Mouse (Mus musculus): ENCODE data around the gene Gsta2. TPM values are rescaled to one million over a fixed set of nuclear protein-coding genes. Genes with fewer than 3 reads are reported as not detected.
"Not testable (repeated sequence)": the region's sequence is repeated elsewhere in the genome, so short reads cannot be mapped to it uniquely, and the experiment has no call there.

The Gsta2 gene
- polyA plus RNA-seq, 1 experiment from 2014 or later = 0.25 TPM

DNA sequence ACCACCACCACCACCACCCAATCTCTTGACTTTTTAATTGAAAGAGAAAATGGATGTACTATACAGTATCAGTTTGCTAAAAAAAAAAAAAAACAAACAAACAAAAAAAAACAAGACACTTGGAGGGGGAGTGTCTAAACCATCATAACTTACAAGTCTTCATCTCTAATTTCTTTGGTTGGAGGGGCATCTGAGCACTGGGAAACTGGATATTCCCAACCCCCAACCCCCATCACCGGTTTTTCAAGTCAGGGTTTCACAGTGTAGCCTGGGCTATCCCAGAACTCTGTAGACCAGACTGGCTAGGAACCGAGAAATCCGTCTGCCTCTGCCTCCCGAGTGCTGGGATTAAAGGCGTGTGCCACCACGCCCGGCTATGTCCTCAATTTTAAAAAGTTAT is 14.2 kb upstream of the Gsta2 start:
- no peak overlapping the region for H3K27ac ChIP-seq (ENCODE audit: low read length)
- H3K27me3 ChIP-seq (ENCODE audit: control insufficient read depth, insufficient read depth, low read depth, low read length) = no peaks in the 10 kb centered on the region
- H3K4me1 ChIP-seq (ENCODE audit: control insufficient read depth, low read depth, low read length) = no peaks in the 10 kb centered on the region
- H3K36me3 ChIP-seq (ENCODE audit: control insufficient read depth, insufficient read depth) = no peaks in the 10 kb centered on the region
- H3K9me3 ChIP-seq (replicated peaks; ENCODE audit: control insufficient read depth, low read length) = no peaks in the 10 kb centered on the region
- no peak overlapping the region for H3K9ac ChIP-seq (ENCODE audit: low read depth, low read length)
- 55% methylated on average over 7 of the region's 7 CpGs for WGBS (ENCODE audit: insufficient replicate concordance)
- no peak overlapping the region for H3K4me2 ChIP-seq (ENCODE audit: low read depth, low read length)
- H3K4me3 ChIP-seq (ENCODE audit: low read depth, low read length) = no peak overlapping the region
- ATAC-seq (ENCODE audit: low read depth) = no peak

DNA sequence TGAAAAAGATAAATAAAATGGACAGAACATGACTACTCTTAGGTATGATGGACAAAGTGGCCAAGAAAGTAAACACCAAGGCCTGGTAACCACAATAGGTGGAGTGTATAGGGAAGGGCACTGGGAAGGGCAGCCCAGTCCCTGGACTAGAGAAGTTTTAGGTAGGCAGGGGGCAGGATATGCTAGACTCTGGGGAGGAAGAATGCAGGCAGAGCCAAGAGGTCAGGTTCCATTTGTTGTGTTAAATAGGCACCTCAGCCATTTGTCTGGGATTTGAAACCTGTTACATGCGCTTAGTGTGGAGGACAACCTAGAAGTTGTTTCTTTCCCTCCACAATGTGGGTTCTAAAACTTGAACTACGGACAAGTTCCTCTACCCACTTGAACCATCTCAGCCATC is 13.8 kb upstream of the Gsta2 start:
- H3K4me2 ChIP-seq (ENCODE audit: low read depth, low read length) = no peak overlapping the region
- no peaks in the 10 kb centered on the region for H3K9me3 ChIP-seq (replicated peaks; ENCODE audit: control insufficient read depth, low read length)
- H3K27me3 ChIP-seq (ENCODE audit: control insufficient read depth, insufficient read depth, low read depth, low read length) = no peaks in the 10 kb centered on the region
- H3K4me1 ChIP-seq (ENCODE audit: control insufficient read depth, low read depth, low read length) = no peaks in the 10 kb centered on the region
- no peak for ATAC-seq (ENCODE audit: low read depth)
- H3K9ac ChIP-seq (ENCODE audit: low read depth, low read length) = no peak overlapping the region
- H3K36me3 ChIP-seq (ENCODE audit: control insufficient read depth, insufficient read depth) = no peaks in the 10 kb centered on the region
- 59% methylated on average over 2 of the region's 2 CpGs for WGBS (ENCODE audit: insufficient replicate concordance)
- H3K27ac ChIP-seq (ENCODE audit: low read length) = no peak overlapping the region
- no peak overlapping the region for H3K4me3 ChIP-seq (ENCODE audit: low read depth, low read length)

- no peak overlapping the region for H3K27ac ChIP-seq (ENCODE audit: low read length)
- H3K9ac ChIP-seq (ENCODE audit: low read depth, low read length) = no peak overlapping the region
- H3K4me1 ChIP-seq (ENCODE audit: control insufficient read depth, low read depth, low read length) = no peaks in the 10 kb centered on the region
- no peak overlapping the region for H3K4me3 ChIP-seq (ENCODE audit: low read depth, low read length)
- no peaks in the 10 kb centered on the region for H3K9me3 ChIP-seq (replicated peaks; ENCODE audit: control insufficient read depth, low read length)
- H3K27me3 ChIP-seq (ENCODE audit: control insufficient read depth, insufficient read depth, low read depth, low read length) = no peaks in the 10 kb centered on the region
- H3K36me3 ChIP-seq (ENCODE audit: control insufficient read depth, insufficient read depth) = no peaks in the 10 kb centered on the region
- no peak for ATAC-seq (ENCODE audit: low read depth)
- WGBS (ENCODE audit: insufficient replicate concordance) = 42% methylated on average over 3 of the region's 3 CpGs
- H3K4me2 ChIP-seq (ENCODE audit: low read depth, low read length) = no peak overlapping the region
Observed at GRCm38 (mm10) chr9:78368671-78369293, 13.2 kb upstream of the Gsta2 start.

- not testable (repeated sequence) for H3K4me3 ChIP-seq (ENCODE audit: low read depth, low read length); H3K9ac ChIP-seq (ENCODE audit: low read depth, low read length); H3K4me1 ChIP-seq (ENCODE audit: control insufficient read depth, low read depth, low read length); ATAC-seq (ENCODE audit: low read depth); H3K27me3 ChIP-seq (ENCODE audit: control insufficient read depth, insufficient read depth, low read depth, low read length); H3K36me3 ChIP-seq (ENCODE audit: control insufficient read depth, insufficient read depth); H3K4me2 ChIP-seq (ENCODE audit: low read depth, low read length); H3K9me3 ChIP-seq (replicated peaks; ENCODE audit: control insufficient read depth, low read length); H3K27ac ChIP-seq (ENCODE audit: low read length)
- whole genome bisulfite sequencing (ENCODE audit: insufficient replicate concordance) = 78% methylated on average over 16 of the region's 16 CpGs
Observed at GRCm38 (mm10) chr9:78367959-78368358, 12.4 kb upstream of the Gsta2 start, which contains the start of gene Dppa5a. TSS of gene Dppa5a (minus strand) at chr9:78368177.

- no peak for ATAC-seq (ENCODE audit: low read depth)
- no peaks in the 10 kb centered on the region for H3K27me3 ChIP-seq (ENCODE audit: control insufficient read depth, insufficient read depth, low read depth, low read length)
- 48% methylated on average over 13 of the region's 13 CpGs for WGBS (ENCODE audit: insufficient replicate concordance)
Observed at GRCm38 (mm10) chr9:78365850-78366544, 10.4 kb upstream of the Gsta2 start.

GRCm38 (mm10) chr9:78364701-78365100 is 9.1 kb upstream of the Gsta2 start:
- Histone ChIP-seq H3K36me3 (ENCODE audit: control insufficient read depth, insufficient read depth) (no peaks in the 10 kb centered on the region), H3K27me3 (ENCODE audit: control insufficient read depth, insufficient read depth, low read depth, low read length) (no peaks in the 10 kb centered on the region), H3K27ac (ENCODE audit: low read length) (no peak overlapping the region), H3K9ac (ENCODE audit: low read depth, low read length) (no peak overlapping the region), H3K4me2 (ENCODE audit: low read depth, low read length) (no peak overlapping the region), H3K4me3 (ENCODE audit: low read depth, low read length) (no peak overlapping the region), H3K4me1 (ENCODE audit: control insufficient read depth, low read depth, low read length) (no peaks in the 10 kb centered on the region), H3K9me3 (replicated peaks; ENCODE audit: control insufficient read depth, low read length) (no peaks in the 10 kb centered on the region)
- no peak for ATAC-seq (ENCODE audit: low read depth)
- 77% methylated on average over 6 of the region's 6 CpGs for WGBS (ENCODE audit: insufficient replicate concordance)

More at GRCm38 (mm10) chr9:78365850-78366544, 10.4 kb upstream of the Gsta2 start:
- Histone ChIP-seq H3K4me1 (ENCODE audit: control insufficient read depth, low read depth, low read length) (no peaks in the 10 kb centered on the region), H3K36me3 (ENCODE audit: control insufficient read depth, insufficient read depth) (no peaks in the 10 kb centered on the region), H3K9ac (ENCODE audit: low read depth, low read length) (no peak overlapping the region), H3K4me2 (ENCODE audit: low read depth, low read length) (no peak overlapping the region), H3K4me3 (ENCODE audit: low read depth, low read length) (no peak overlapping the region), H3K27ac (ENCODE audit: low read length) (no peak overlapping the region), H3K9me3 (replicated peaks; ENCODE audit: control insufficient read depth, low read length) (no peaks in the 10 kb centered on the region)

DNA sequence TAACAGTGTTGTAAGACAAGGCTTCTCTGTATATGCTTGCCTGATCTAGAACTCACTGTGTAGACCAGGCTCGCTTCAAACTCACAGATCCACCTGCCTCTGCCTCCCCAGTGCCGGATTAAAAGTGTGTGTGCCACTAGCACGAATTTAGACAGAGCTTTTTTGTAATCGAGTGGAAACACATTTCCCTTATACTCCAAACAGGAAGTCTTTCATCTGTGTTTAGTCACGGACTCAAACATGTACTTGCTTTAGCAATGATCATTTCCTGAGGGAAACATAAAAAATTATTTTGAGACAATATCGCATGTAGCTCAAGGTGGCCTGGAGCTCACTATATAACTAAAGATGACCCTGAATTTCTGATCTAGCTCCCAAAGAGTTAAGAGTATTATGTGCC is 7.8 kb upstream of the Gsta2 start:
- ATAC-seq (ENCODE audit: low read depth) = no peak
- H3K9me3 ChIP-seq (replicated peaks; ENCODE audit: control insufficient read depth, low read length) = no peaks in the 10 kb centered on the region
- no peaks in the 10 kb centered on the region for H3K36me3 ChIP-seq (ENCODE audit: control insufficient read depth, insufficient read depth)
- no peak overlapping the region for H3K9ac ChIP-seq (ENCODE audit: low read depth, low read length)
- no peak overlapping the region for H3K4me2 ChIP-seq (ENCODE audit: low read depth, low read length)
- H3K27ac ChIP-seq (ENCODE audit: low read length) = no peak overlapping the region
- 22% methylated on average over 6 of the region's 6 CpGs for WGBS (ENCODE audit: insufficient replicate concordance)
- no peak overlapping the region for H3K4me3 ChIP-seq (ENCODE audit: low read depth, low read length)
- no peaks in the 10 kb centered on the region for H3K27me3 ChIP-seq (ENCODE audit: control insufficient read depth, insufficient read depth, low read depth, low read length)
- no peaks in the 10 kb centered on the region for H3K4me1 ChIP-seq (ENCODE audit: control insufficient read depth, low read depth, low read length)

DNA sequence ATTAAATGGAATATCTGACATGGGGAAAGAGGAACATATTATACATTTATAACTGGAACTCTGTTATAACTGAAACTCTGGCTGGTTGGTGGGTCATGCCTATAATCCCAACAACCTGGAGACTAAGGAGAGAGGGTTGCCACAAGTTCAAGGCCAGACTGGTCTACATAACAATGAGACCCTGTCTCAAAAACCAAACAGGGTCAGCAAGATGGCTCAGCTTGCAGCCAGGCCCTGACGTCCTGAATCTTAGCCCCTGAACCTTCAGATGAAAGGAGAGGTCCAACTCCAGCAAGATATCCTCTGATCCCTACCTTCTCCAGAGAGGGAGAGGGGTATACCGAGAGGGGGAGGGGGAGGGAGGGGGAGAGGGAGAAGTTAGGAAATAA is 4.9 kb upstream of the Gsta2 start:
- no peak overlapping the region for H3K9ac ChIP-seq (ENCODE audit: low read depth, low read length)
- no peak overlapping the region for H3K4me2 ChIP-seq (ENCODE audit: low read depth, low read length)
- ATAC-seq (ENCODE audit: low read depth) = no peak
- H3K36me3 ChIP-seq (ENCODE audit: control insufficient read depth, insufficient read depth) = no peaks in the 10 kb centered on the region
- no peaks in the 10 kb centered on the region for H3K9me3 ChIP-seq (replicated peaks; ENCODE audit: control insufficient read depth, low read length)
- WGBS (ENCODE audit: insufficient replicate concordance) = 31% methylated on average over 2 of the region's 2 CpGs
- no peak overlapping the region for H3K27ac ChIP-seq (ENCODE audit: low read length)
- no peaks in the 10 kb centered on the region for H3K4me1 ChIP-seq (ENCODE audit: control insufficient read depth, low read depth, low read length)
- H3K27me3 ChIP-seq (ENCODE audit: control insufficient read depth, insufficient read depth, low read depth, low read length) = no peaks in the 10 kb centered on the region
- H3K4me3 ChIP-seq (ENCODE audit: low read depth, low read length) = no peak overlapping the region

GRCm38 (mm10) chr9:78359750-78360483 is 4.3 kb upstream of the Gsta2 start:
- H3K4me1 ChIP-seq (ENCODE audit: control insufficient read depth, low read depth, low read length) = no peaks in the 10 kb centered on the region
- WGBS (ENCODE audit: insufficient replicate concordance) = 51% methylated on average over 6 of the region's 6 CpGs
- no peak overlapping the region for H3K27ac ChIP-seq (ENCODE audit: low read length)
- no peak overlapping the region for H3K4me2 ChIP-seq (ENCODE audit: low read depth, low read length)
- ATAC-seq (ENCODE audit: low read depth) = no peak
- no peak overlapping the region for H3K4me3 ChIP-seq (ENCODE audit: low read depth, low read length)
- no peaks in the 10 kb centered on the region for H3K27me3 ChIP-seq (ENCODE audit: control insufficient read depth, insufficient read depth, low read depth, low read length)
- no peaks in the 10 kb centered on the region for H3K36me3 ChIP-seq (ENCODE audit: control insufficient read depth, insufficient read depth)
- no peaks in the 10 kb centered on the region for H3K9me3 ChIP-seq (replicated peaks; ENCODE audit: control insufficient read depth, low read length)
- H3K9ac ChIP-seq (ENCODE audit: low read depth, low read length) = no peak overlapping the region

Measured in liver, embryonic 16.5 days (tissue).